Mouse (Mus musculus): ENCODE results near the gene Iqsec1.

GRCm38 (mm10) chr6:90974279-90974678, 14.2 kb downstream of the Iqsec1 start:
- TF ChIP-seq FLI1 (IDR thresholded peaks at IDR 0.05; ENCODE audit: low read length): no peak
- no peak for TF ChIP-seq GATA1 (IDR thresholded peaks at IDR 0.05; ENCODE audit: borderline replicate concordance, low read length)

All from megakaryocyte, embryonic 14.5 days (primary cell).